In genomic region chr9:52454445-52454844, GRCm38 (mm10) we compare ENCODE assay signal across 17 mouse cellular contexts.
"Had no signal": no experiment of that assay in that cellular context is flagged by ENCODE, and none has a peak within 500 bp of the region (broad histone marks: within the 10 kb centered on the region; RNA-seq: fewer than 3 reads in every experiment).

No protein-coding gene starts in this region.

- H3K4me3 ChIP-seq: lung, embryonic 15.5 days; megakaryocyte, embryonic 14.5 days; midbrain, embryonic 13.5 days; midbrain, embryonic 15.5 days; neural tube, embryonic 12.5 days; stomach, embryonic 15.5 days had no signal

- H3K9me3 ChIP-seq: lung, embryonic 15.5 days; megakaryocyte, embryonic 14.5 days; midbrain, embryonic 13.5 days; midbrain, embryonic 15.5 days; neural tube, embryonic 12.5 days; stomach, embryonic 15.5 days had no signal

- H3K4me1 ChIP-seq: lung, embryonic 15.5 days; midbrain, embryonic 13.5 days; midbrain, embryonic 15.5 days; neural tube, embryonic 12.5 days; stomach, embryonic 15.5 days had no signal

- H3K9ac ChIP-seq: lung, embryonic 15.5 days; midbrain, embryonic 13.5 days; midbrain, embryonic 15.5 days; neural tube, embryonic 12.5 days; stomach, embryonic 15.5 days had no signal

- DNase-seq: lung, adult 2 months; lung, postnatal 14 days; lung, postnatal 36 days; right cerebral cortex, postnatal 14 days; thymus, adult 2 months; thymus, postnatal 25 days; thymus, postnatal 4 days had no signal

- H3K27me3 ChIP-seq: lung, embryonic 15.5 days; megakaryocyte, embryonic 14.5 days; midbrain, embryonic 13.5 days; midbrain, embryonic 15.5 days; neural tube, embryonic 12.5 days; stomach, embryonic 15.5 days had no signal

- H3K27ac ChIP-seq: lung, embryonic 15.5 days; macrophage; midbrain, embryonic 13.5 days; midbrain, embryonic 15.5 days; neural tube, embryonic 12.5 days; stomach, embryonic 15.5 days; stomach, postnatal 0 days had no signal

- H3K36me3 ChIP-seq: lung, embryonic 15.5 days; midbrain, embryonic 13.5 days; midbrain, embryonic 15.5 days; neural tube, embryonic 12.5 days; stomach, embryonic 15.5 days had no signal

- H3K4me2 ChIP-seq: lung, embryonic 15.5 days; midbrain, embryonic 11.5 days; midbrain, embryonic 13.5 days; midbrain, embryonic 15.5 days; neural tube, embryonic 12.5 days; stomach, embryonic 15.5 days had no signal

- ATAC-seq: lung, postnatal 0 days; midbrain, embryonic 13.5 days; midbrain, embryonic 15.5 days had no signal
